Mouse (Mus musculus) left cerebral cortex, postnatal 14 days (tissue): ENCODE results near the gene Tmsb4x. TPM values are rescaled to one million over a fixed set of nuclear protein-coding genes. Genes with fewer than 3 reads are reported as not detected.
A peak's percentile ranks its signal among the peaks of the same experiment; 100 is the strongest.

Source experiments
- DNase-seq, 2 experiments: peaks; one replicate each; pipeline ENCODE4 v3.0.0; 2021 to 2022; ENCODE audit warnings: low spot score in 2 of 2, mixed read lengths in 1 of 2
- intact Hi-C: fragments of 180-260 bp; cut with DNase I; formaldehyde crosslinking; loops from one replicate; pipeline ENCODE4 v1.15.1; 2025
- total RNA-seq, 2 experiments: library from RNA; stranded (reverse); gene quantifications; 2 replicates each; pipeline ENCODE4 v1.2.3; 2021

The Tmsb4x gene
- total RNA-seq, 2 experiments from 2014 or later: 1,077 to 1,206 TPM

- DNase-seq: no peak
- intact Hi-C loops: no loop called here
Observed at GRCm38 (mm10) chrX:167195228-167195649, 13.9 kb downstream of the Tmsb4x start.

DNA sequence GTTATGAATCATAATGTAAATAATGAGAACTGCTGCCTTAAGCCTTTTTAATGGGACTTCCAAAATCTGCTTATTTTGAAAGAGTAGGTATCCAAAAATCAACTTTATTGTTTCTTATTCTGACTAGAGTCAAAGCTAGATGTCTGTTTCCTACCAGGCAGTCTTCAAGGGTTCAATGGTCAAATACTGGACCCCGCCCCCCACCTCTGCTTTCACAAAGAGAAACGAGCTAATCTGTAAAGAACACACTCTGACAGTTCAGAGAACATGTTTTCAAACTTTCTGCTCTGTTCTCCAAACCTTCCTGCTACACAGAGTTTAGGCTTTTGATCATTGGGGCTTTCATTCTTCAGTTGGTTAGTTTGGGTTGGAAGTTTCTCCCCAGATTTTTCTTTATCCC lies 22.8 kb downstream of the Tmsb4x start:
- intact Hi-C loops: no loop called here
- no peak for DNase-seq

GRCm38 (mm10) chrX:167183535-167183934 lies 25.6 kb downstream of the Tmsb4x start:
- no peak for DNase-seq
- intact Hi-C loops: no loop called here

GRCm38 (mm10) chrX:167182411-167182810 lies 26.7 kb downstream of the Tmsb4x start:
- intact Hi-C loops: no loop called here
- no peak for DNase-seq

DNA sequence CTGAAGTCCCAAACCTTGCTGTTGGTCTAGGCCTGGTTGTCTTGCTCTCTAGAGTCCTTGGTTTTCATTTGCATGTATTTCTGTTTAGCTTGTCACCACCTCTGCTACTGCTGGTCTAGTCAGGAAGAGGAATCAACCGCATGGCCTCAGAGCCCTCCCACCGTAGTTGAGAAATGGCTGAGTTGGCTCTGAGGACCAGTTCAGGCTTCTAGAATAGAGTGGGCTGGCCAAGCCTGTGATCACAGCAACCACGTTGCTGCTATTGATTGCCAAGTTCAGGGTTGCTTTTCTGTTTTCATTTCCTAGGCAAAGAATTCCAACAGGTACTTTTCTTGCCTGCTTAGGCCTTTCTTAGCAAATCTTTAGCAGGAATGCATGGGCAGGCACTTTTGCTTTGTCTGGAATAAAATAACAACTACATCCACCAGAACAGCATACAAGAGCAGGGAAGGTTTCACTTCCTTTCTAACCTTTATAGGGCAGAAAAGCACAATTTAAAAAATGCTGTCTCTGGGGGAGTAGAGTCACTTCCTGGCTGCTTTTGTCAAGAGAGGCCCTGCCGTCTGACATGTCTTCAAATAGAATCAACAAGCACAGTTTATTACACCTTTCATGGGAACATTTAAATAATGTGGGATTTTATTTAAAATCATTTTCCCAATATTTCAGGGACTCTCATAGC lies 29.0 kb downstream of the Tmsb4x start:
- DNase-seq: no peak
- intact Hi-C loops: no loop called here

GRCm38 (mm10) chrX:167179549-167179948 lies 29.6 kb downstream of the Tmsb4x start:
- intact Hi-C loops: no loop called here
- DNase-seq: no peak

DNA sequence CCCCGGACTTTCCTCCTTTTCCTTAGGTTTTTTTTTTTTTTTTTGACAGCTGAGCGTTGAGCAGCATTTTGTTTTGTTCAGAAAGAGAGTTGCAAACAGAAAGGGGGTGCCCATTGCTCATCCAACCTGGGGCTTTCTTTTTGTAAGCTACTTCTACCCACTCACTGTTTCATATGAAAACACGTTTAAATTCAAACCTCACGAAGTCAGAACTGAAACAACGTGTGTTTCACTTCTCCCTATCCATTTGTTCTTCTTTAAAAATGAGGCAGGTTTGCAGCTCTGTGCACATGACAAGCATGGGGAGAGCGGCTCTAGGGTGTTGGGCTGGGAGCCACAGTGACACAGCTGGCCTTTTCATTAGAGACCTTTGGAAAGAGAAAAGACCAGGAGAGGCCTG lies 33.8 kb downstream of the Tmsb4x start:
- intact Hi-C loops: no loop called here
- DNase-seq: no peak

DNA sequence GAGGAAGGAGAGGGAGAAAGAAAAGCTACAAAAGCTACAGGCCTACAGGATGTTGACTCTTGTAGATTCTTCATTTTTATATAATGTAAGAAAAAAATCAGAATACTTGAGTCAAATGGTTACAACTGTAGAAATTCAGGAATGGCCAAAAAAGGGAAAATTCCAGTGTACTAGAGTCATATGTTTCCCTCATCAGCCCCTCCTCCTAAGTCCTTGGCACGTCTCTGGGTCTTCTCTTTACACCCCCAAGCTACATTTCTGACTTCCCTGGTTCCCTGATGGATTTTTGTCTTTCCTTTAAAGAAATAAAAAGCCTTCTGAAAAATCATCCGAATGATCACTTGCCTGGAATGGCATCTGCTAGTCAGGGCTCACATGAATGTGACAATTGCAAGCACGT lies 34.8 kb downstream of the Tmsb4x start:
- intact Hi-C loops: no loop called here

DNA sequence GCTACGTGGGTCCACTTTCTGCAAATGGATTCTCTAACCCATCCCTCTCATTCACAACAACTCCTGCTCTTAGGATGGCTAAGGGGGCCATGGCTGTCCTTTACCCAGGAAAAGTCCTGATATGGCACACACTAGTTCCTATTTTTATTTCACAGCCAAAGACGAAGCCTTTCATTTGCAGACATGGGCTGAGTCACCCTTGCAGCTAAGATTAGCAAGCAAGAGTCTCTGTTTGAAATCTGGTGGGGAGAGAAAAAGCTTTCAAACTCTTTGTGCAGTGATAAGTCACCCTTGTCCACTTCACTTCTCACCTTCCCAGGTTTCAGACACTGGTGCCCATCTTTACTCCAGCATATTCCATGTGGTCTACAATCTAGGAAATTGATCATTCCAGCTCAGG lies 36.9 kb downstream of the Tmsb4x start:
- peak in 1 of 2 experiments; percentile 7 for DNase-seq
- intact Hi-C loops: no loop called here

More for the DNA sequence above, 34.8 kb downstream of the Tmsb4x start:
- DNase-seq: no peak

GRCm38 (mm10) chrX:167171281-167171680 lies 37.8 kb downstream of the Tmsb4x start:
- intact Hi-C loops: no loop called here
- DNase-seq: no peak

GRCm38 (mm10) chrX:167167282-167167681 lies 41.8 kb downstream of the Tmsb4x start:
- intact Hi-C loops: no loop called here
- DNase-seq: no peak

DNA sequence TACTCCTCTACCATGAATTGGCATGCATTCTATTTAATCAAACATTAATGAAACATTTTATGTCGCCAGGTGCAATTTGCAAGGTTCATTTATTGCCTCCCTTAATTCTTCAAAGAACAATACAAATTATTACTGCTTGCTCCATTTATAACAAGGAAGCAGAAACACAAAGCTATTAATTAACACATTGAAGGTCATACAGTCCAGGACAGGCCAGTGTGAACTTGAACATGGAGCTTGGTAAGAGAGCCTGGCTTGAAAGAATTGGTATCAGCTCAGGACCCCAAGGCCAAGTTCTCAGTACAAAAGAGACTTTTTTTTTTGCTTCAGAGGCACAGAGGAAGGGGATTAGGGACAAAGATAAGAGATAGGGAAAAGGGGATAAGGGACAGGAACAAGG lies 43.1 kb downstream of the Tmsb4x start:
- DNase-seq: no peak
- intact Hi-C loops: no loop called here

DNA sequence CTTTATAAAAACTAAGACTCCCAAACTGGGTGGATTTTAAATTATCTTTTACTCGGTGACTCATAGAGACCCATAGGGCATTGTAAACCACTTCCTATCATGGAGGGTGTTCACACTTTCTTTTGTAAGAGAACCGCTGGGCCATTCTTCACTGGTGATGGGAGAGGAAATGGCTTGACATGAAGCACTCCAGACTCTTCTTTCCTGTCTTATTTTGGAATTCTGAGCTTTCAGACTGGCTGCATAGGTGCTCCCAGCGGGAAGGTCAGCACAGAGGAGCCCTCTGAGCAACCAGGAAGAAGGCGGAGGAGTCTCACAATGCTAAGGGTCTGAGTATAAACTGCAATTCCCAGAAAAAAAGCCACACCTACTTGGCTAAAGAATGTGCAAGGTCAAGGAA lies 51.4 kb downstream of the Tmsb4x start:
- intact Hi-C loops: no loop called here

More for the DNA sequence above, 51.4 kb downstream of the Tmsb4x start:
- DNase-seq: no peak

Other genes with a start within 250 kb of the Tmsb4x start
- gene Tlr8, start 55.0 kb upstream of the Tmsb4x start, total RNA-seq: under 1 TPM; 0.13 TPM
- gene Tlr7, start 121.2 kb upstream of the Tmsb4x start, total RNA-seq: 1 to 10 TPM; 3.0 to 4.3 TPM
- gene Prps2, start 173.4 kb upstream of the Tmsb4x start, total RNA-seq: 10 to 100 TPM; 23.1 to 27.6 TPM